Mouse (Mus musculus): Measurements from ENCODE around the gene Vwa5b1.

The Vwa5b1 gene

GRCm38 (mm10) chr4:138530011-138530410, 105.7 kb downstream of the Vwa5b1 start:
- no peak for DNase-seq (ENCODE audit: low spot score in 2 of 2)

- no peak for DNase-seq (ENCODE audit: low spot score in 2 of 2)
Observed at GRCm38 (mm10) chr4:138525684-138526083, 110.0 kb downstream of the Vwa5b1 start.

GRCm38 (mm10) chr4:138524769-138525168, 110.9 kb downstream of the Vwa5b1 start:
- DNase-seq (ENCODE audit: low spot score in 2 of 2) = no peak

GRCm38 (mm10) chr4:138523775-138524174, 111.9 kb downstream of the Vwa5b1 start:
- no peak for DNase-seq (ENCODE audit: low spot score in 2 of 2)

GRCm38 (mm10) chr4:138522296-138522695, 113.4 kb downstream of the Vwa5b1 start:
- DNase-seq (ENCODE audit: low spot score in 2 of 2) = no peak

GRCm38 (mm10) chr4:138517153-138517789, 118.4 kb downstream of the Vwa5b1 start:
- DNase-seq (ENCODE audit: low spot score in 2 of 2) = no peak

GRCm38 (mm10) chr4:138516448-138516847, 119.2 kb downstream of the Vwa5b1 start:
- DNase-seq (ENCODE audit: low spot score in 2 of 2) = no peak
